Mouse (Mus musculus) E14TG2a.4 (cell line): Measurements from ENCODE around the gene Ralb.
A peak's percentile ranks its signal among the peaks of the same experiment; 100 is the strongest.

Source experiments
- H3K27me3 ChIP-seq: 2 replicates; pipeline ENCODE4 v1.6.1; 2014; ENCODE audit warnings: low read length, control low read depth; ENCODE audit not compliant: insufficient read depth
- H3K36me3 ChIP-seq: 2 replicates; pipeline ENCODE4 v1.6.1; 2014; ENCODE audit warnings: low read length, control low read depth; ENCODE audit not compliant: insufficient read depth
- H3K4me1 ChIP-seq: replicated peaks from 2 replicates; pipeline ENCODE4 v1.6.1; 2014; ENCODE audit warnings: low read depth, low read length, control low read depth
- H3K4me3 ChIP-seq: replicated peaks from 2 replicates; pipeline ENCODE4 v1.5.1; 2014; ENCODE audit warnings: mild to moderate bottlenecking, low read length
- H3K9me3 ChIP-seq: 2 replicates; pipeline ENCODE4 v1.6.1; 2014; ENCODE audit warnings: low read length, control low read depth
- CTCF ChIP-seq: conservative IDR thresholded peaks from 2 replicates; pipeline ENCODE4 v1.5.1; 2014; ENCODE audit warnings: low read length
- NANOG ChIP-seq: IDR thresholded peaks from 2 replicates; pipeline ENCODE4 v1.6.1; 2014; ENCODE audit warnings: borderline replicate concordance, low read length, mixed read lengths
- POU5F1 ChIP-seq: IDR thresholded peaks from 2 replicates; pipeline ENCODE4 v1.6.1; 2014; ENCODE audit warnings: low read length, borderline replicate concordance

Gene Ralb

GRCm38 (mm10) chr1:119421576-119422421 is 82.8 kb downstream of the Ralb start, which contains the start of gene Inhbb:
Gene Inhbb, minus strand, starts transcription at chr1:119422248.
- H3K4me1 ChIP-seq, result peaks cover 67% of the 10 kb centered on the region
- TF ChIP-seq POU5F1 (no peak), NANOG (no peak), CTCF (no peak)
- peak within 1 kb of the TSS; percentile 88 for H3K4me3 ChIP-seq
- peaks cover 31% of the 10 kb centered on the region for H3K27me3 ChIP-seq
- peaks cover 27% of the 10 kb centered on the region for H3K36me3 ChIP-seq
- no peaks in the 10 kb centered on the region for H3K9me3 ChIP-seq

GRCm38 (mm10) chr1:119420984-119421575 is 83.5 kb downstream of the Ralb start:
- peaks cover 31% of the 10 kb centered on the region for H3K27me3 ChIP-seq
- TF ChIP-seq CTCF (no peak), NANOG (no peak), POU5F1 (no peak)

More at GRCm38 (mm10) chr1:119420984-119421575, 83.5 kb downstream of the Ralb start:
- Histone ChIP-seq H3K4me1 (peaks cover 69% of the 10 kb centered on the region), H3K9me3 (no peaks in the 10 kb centered on the region), H3K36me3 (peaks cover 34% of the 10 kb centered on the region), H3K4me3 (peak overlapping the region; percentile 88)
